Mouse (Mus musculus) thymus, adult 18-20 months (tissue): ENCODE results near the gene Hnrnph1.

Experiments
- DNase-seq, 2 experiments: peaks; one replicate each; pipeline ENCODE4 v3.0.0; 2022; ENCODE audit warnings: mixed read lengths in 2 of 2

Gene Hnrnph1

DNA sequence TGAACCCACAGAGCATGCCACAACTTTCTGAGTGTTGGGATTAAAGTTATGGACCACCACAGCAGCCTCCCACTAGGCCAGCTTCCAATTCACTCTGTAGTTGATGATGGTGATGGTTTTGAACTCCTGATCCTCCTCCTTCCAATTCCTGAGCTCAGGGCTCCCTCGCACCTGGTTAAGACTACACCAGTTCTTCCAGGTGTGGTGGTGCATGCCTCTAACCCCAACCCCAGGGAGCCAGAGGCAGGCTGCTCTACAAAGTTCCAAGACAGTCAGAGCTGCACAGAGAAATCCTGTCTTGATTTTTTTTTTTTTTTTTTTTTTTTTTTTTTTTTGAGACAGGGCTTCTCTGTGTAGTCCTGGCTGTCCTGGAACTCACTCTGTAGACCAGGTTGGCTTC, 3.2 kb upstream of the Hnrnph1 start:
- no peak for DNase-seq

- DNase-seq = no peak
Measured at GRCm38 (mm10) chr11:50374286-50375015, 2.3 kb upstream of the Hnrnph1 start.

- no peak for DNase-seq
Measured at GRCm38 (mm10) chr11:50375421-50375820, 1.4 kb upstream of the Hnrnph1 start.

GRCm38 (mm10) chr11:50376156-50376790, 517 bp upstream of the Hnrnph1 start:
- peak in 1 of 2 experiments; percentile 20 for DNase-seq

GRCm38 (mm10) chr11:50377892-50378684, 1.3 kb downstream of the Hnrnph1 start:
- peak; percentile 60 to 67 for DNase-seq

DNA sequence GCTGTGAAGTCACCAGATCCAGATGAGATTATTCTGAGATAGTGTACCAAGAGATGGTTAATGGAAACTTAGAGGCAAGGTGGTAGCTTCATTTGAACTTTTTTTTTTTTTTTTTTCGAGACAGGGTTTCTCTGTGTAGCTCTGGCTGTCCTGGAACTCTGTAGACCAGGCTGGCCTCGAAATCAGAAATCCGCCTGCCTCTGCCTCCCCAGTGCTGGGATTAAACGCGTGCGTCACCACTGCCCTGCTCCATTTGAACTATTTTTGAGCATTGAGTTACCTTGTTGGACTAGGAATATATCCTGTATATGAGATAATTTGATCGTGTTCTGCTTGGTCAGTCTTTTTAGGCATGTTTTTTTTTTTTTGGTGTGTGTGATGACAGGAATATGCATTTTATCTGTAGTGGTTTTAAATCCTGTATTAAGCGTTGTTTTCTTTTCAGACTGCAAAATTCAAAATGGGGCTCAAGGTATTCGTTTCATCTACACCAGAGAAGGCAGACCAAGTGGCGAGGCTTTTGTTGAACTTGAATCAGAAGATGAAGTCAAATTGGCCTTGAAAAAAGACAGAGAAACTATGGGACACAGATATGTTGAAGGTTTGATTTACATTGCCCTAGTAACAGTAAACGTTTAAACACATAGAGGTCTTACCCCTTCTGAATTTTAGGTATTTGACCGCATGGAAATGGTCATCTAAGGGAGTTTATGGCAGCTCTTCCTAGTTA, 2.4 kb downstream of the Hnrnph1 start:
- no peak for DNase-seq

- DNase-seq = no peak
Measured at GRCm38 (mm10) chr11:50381311-50381710, 4.5 kb downstream of the Hnrnph1 start.

DNA sequence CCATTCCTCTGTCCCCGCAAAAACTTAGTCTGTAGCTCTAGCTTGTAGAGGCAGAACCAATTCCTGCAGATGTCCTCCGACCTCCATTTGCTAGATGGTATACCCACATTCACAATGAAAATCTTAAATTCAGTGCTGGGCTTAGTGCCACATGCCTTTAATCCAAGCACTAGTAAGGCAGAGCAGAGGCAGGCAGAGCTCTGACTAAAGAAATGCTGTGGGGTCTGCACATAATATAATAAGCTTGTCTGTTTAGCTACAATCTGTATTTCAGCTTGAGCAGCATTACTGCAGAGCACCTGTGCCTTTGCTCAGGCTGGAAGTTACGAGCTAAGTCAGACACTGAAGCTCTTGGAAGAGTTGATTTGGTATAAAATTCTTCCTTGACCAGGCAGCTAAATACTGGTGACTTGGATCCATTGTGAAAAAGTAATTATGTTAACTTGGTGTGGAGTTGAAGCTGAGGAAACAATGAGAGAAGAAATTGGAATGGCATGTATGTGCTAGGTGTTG, 10.4 kb downstream of the Hnrnph1 start:
- DNase-seq = no peak

GRCm38 (mm10) chr11:50387697-50388096, 10.9 kb downstream of the Hnrnph1 start:
- no peak for DNase-seq

DNA sequence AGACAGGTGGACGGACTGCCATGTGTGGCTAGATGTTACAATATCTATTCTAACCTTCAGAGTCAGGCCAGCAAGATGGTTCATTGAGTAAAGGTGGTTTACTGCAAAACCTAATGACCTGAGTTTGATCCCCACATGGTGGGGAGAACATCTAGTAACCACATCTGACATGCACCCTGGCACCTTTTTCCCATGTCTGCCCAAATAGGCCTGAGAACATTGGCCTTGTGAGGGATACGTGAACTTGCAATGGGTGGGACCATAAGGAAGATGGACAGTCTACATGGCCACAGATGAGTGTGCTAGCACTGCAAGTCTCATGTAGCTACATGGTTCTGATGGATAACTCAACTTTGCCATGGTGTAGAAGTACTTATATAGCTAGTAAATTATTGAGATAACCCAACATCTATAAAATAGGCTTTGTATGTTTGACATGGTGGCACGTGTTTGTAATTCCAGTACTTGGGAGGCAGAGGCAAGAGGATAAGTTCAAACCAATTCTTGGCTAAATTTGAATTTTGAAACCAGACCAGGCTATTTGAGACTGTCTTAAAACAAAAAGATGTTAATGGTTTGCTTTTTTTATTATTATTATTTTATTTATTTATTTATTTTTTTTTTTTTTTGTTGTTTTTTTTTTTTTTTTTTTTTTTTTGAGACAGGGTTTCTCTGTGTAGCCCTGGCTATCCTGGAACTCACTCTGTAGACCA, 11.6 kb downstream of the Hnrnph1 start:
- DNase-seq = no peak

DNA sequence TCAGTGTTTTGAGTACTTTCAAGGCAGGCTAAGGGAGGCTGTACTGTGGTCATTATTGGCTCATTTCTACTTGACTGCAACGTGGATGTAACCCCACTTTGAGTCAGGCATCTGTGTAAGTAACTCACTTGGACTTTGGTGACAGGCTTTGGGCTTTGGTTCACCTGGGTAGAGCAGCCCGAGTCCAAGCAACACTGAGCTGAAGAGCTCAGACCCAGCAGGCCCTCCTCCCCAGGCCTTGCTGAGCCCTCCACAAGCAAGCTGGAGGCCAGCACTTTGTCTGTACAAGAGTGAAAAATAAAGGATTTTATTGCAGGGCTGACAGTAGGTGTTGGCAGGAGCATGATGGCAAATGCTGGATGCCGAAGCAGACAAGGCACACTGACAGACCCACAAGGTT, 12.2 kb downstream of the Hnrnph1 start:
- no peak for DNase-seq

DNA sequence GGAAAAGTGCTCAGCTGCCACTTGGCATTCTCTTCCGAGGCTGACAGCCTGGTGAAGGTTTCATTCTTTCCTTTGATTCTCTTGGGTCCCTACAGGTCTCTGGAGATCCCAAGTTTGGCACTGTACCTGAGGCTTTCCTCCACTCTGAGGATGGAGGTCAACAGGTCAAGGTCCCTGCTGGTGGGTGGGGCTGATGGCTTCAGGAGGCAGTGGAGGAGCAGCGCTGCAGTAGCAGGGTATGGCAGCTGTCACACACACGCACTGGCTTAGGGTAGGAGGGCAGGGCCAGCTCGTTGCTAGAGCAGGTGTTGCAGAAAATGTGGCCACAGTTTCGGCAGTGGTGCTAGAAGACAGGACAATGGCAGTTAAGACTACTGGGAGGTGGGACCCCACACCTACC, 12.8 kb downstream of the Hnrnph1 start:
- no peak for DNase-seq

- no peak for DNase-seq
Measured at GRCm38 (mm10) chr11:50391272-50391960, 14.6 kb downstream of the Hnrnph1 start.

- no peak for DNase-seq
Measured at GRCm38 (mm10) chr11:50393306-50393705, 16.5 kb downstream of the Hnrnph1 start.

- no peak for DNase-seq
Measured at GRCm38 (mm10) chr11:50394731-50395130, 17.9 kb downstream of the Hnrnph1 start.

DNA sequence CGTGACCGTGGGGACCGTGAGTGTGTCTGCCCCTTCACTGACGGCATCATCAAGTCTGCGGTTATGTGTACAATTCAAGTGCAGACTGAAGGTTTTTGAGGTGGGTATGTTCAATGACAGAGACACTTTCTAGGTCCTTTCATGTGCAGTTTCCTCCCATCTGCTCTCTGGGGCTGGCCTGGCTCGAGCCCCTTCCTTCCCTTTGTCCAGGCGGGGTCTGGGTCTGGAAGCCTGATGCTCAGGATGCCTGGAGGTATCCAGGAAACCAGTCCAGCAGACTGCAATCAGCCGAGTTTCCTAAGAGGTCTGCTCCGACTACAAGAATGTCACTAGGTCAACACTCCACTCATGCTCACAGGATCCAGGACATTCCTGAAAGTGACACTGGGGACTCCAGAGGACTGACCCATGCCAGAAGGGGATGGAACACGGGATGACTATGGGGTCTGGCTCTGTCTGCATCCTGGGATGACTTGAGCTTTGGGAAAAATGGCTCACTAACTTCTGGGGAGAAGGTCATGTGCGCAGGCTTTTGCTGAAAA, 20.0 kb downstream of the Hnrnph1 start:
- no peak for DNase-seq

DNA sequence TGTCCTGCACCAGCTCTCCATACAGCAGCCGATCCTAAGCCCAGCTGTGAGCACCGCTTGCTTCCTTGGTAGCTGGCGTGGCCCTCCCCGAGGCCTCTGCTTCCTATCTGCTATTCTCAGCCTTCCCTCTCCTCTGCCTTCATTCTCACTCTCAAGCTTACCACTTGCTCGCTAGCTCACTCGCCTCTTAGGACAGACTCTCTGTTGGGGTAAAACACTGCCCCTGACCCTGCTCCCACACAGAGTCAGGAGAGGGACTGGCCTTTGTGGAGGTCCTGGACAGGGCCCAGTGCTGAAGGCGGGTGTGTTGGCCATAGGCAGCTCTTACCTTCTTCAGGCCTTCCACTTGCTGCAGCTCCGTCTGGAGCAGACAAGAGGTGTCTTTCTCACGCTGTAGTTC, 20.5 kb downstream of the Hnrnph1 start:
- DNase-seq = no peak

- DNase-seq = no peak
Measured at GRCm38 (mm10) chr11:50398803-50399202, 22.0 kb downstream of the Hnrnph1 start.

- DNase-seq = no peak
Measured at GRCm38 (mm10) chr11:50402481-50402880, 25.7 kb downstream of the Hnrnph1 start.

DNA sequence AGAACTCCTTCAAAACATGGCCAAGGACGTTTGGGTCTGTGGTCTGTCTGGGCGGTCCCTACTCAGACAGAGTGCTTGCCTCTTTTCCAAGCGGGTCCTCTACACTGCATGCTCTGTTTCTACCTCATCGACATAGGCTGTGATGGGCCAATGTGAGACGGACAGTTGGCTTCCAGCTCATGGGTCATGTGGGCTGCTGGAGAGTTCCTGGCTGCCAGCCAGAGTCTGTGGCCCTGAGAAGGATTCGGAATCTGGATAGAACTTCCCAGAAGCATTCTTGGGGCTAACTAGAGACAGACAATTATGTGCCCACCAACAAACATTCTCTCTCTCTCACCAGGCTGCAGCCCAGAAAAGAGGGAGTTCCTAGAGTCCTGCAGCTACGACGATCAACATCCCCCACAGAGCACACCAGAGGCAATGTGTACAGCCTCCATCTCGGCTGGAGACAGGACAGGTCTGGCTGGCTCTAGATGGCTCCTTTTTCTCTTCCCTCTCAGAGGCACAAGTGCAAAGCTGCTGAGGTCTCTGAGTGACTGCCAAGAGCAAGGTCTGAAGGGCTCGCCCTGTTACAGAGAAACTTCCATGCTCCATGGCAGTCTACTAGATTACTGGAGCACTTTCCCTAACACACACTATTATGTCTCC, 26.7 kb downstream of the Hnrnph1 start:
- DNase-seq = no peak

DNA sequence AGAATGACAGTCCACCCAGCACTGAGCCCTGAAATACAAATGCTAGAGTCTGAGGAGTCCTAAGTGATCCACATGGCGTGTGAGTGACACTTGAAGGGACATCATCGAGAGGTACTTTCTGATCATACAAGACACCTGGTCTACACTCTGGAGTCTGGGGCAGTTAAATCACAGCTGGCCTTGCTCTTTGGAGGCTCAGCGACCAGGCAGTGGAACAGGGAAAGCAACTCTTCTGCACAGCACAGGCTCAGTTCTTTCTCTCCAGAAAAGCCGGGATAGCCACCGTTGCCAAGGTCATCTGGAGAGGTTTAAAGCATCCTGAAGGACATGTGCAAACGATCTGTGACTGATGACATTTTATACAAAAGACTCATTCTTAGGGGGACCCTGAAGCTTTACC, 30.4 kb downstream of the Hnrnph1 start:
- DNase-seq = no peak
